Mouse (Mus musculus) spleen, adult 12 weeks (tissue): ENCODE results near the gene Rhox11.
"Not testable (repeated sequence)": the region's sequence is repeated elsewhere in the genome, so short reads cannot be mapped to it uniquely, and the experiment has no call there.

ENCODE experiments used
- DNase-seq: peaks from one replicate; pipeline ENCODE4 v3.0.0; 2022; ENCODE audit warnings: low spot score

The Rhox11 gene

GRCm38 (mm10) chrX:38085041-38085440 is at the start of gene Rhox11:
Gene Rhox11 (minus strand): TSS chrX:38085141.
- DNase-seq: no peak

GRCm38 (mm10) chrX:38121478-38121877 is 36.5 kb upstream of the Rhox11 start:
- no peak for DNase-seq

- no peak for DNase-seq
These were observed 36.0 kb upstream of the Rhox11 start, which contains the start of gene Rhox13 for GRCm38 (mm10) chrX:38120982-38121381. Gene Rhox13 (plus strand): TSS chrX:38121219.

- no peak for DNase-seq
These were observed 25.9 kb upstream of the Rhox11 start, which contains the start of gene Rhox12 for GRCm38 (mm10) chrX:38110807-38111206. Gene Rhox12 (minus strand): TSS chrX:38110907.

- no peak for DNase-seq
These were observed 715 bp downstream of the Rhox11 start for GRCm38 (mm10) chrX:38084226-38084625.

GRCm38 (mm10) chrX:38066175-38066574 is 18.8 kb downstream of the Rhox11 start, which contains the start of gene Rhox10:
Gene Rhox10 (plus strand): TSS chrX:38066475.
- DNase-seq: no peak

GRCm38 (mm10) chrX:38061544-38061943 is 23.4 kb downstream of the Rhox11 start:
- no peak for DNase-seq

GRCm38 (mm10) chrX:38043014-38043413 is 41.9 kb downstream of the Rhox11 start, which contains the start of gene Btg1-ps2:
Gene Btg1-ps2 (minus strand): TSS chrX:38043114.
- DNase-seq: not testable (repeated sequence)

- DNase-seq: no peak
These were observed 45.3 kb downstream of the Rhox11 start for GRCm38 (mm10) chrX:38039666-38040065.

- DNase-seq: no peak
These were observed 51.1 kb downstream of the Rhox11 start for GRCm38 (mm10) chrX:38033841-38034240.
